Mouse (Mus musculus) kidney, adult 8-10 months (tissue): ENCODE results near the gene Gucy2e.

Experiments used
- DNase-seq, 2 experiments: peaks; one replicate each; pipeline ENCODE4 v3.0.0; 2022

The Gucy2e gene

GRCm38 (mm10) chr11:69235285-69236060 is 1.4 kb downstream of the Gucy2e start:
- DNase-seq, result peak; percentile 54 to 68

GRCm38 (mm10) chr11:69233141-69233540 is 3.7 kb downstream of the Gucy2e start:
- no peak for DNase-seq

- DNase-seq, result no peak
These were observed 6.4 kb downstream of the Gucy2e start for GRCm38 (mm10) chr11:69230420-69230819.

GRCm38 (mm10) chr11:69225715-69226114 is 11.1 kb downstream of the Gucy2e start:
- DNase-seq, result no peak

GRCm38 (mm10) chr11:69223101-69223500 is 13.7 kb downstream of the Gucy2e start:
- no peak for DNase-seq

- no peak for DNase-seq
These were observed 15.8 kb downstream of the Gucy2e start for GRCm38 (mm10) chr11:69221070-69221469.

GRCm38 (mm10) chr11:69218661-69219060 is 18.2 kb downstream of the Gucy2e start:
- no peak for DNase-seq

GRCm38 (mm10) chr11:69217411-69217810 is 19.4 kb downstream of the Gucy2e start:
- DNase-seq, result no peak

- no peak for DNase-seq
These were observed 25.4 kb downstream of the Gucy2e start for GRCm38 (mm10) chr11:69211431-69211830.

- no peak for DNase-seq
These were observed 34.2 kb downstream of the Gucy2e start for GRCm38 (mm10) chr11:69202469-69203230.

- DNase-seq, result no peak
These were observed 36.6 kb downstream of the Gucy2e start for GRCm38 (mm10) chr11:69200231-69200630.

GRCm38 (mm10) chr11:69199251-69199650 is 37.6 kb downstream of the Gucy2e start:
- DNase-seq, result no peak

GRCm38 (mm10) chr11:69197743-69198142 is 39.1 kb downstream of the Gucy2e start, which contains the start of gene Alox8:
Gene Alox8 (minus strand): TSS chr11:69197843.
- no peak for DNase-seq

GRCm38 (mm10) chr11:69197194-69197593 is 39.6 kb downstream of the Gucy2e start:
- no peak for DNase-seq

GRCm38 (mm10) chr11:69196766-69197165 is 40.1 kb downstream of the Gucy2e start:
- DNase-seq, result no peak

- DNase-seq, result peak in 1 of 2 experiments; percentile 15
These were observed 44.0 kb downstream of the Gucy2e start for GRCm38 (mm10) chr11:69192840-69193239.

- no peak for DNase-seq
These were observed 50.9 kb downstream of the Gucy2e start for GRCm38 (mm10) chr11:69185936-69186335.

- no peak for DNase-seq
These were observed 51.8 kb downstream of the Gucy2e start for GRCm38 (mm10) chr11:69185031-69185430.

- no peak for DNase-seq
These were observed 56.7 kb downstream of the Gucy2e start for GRCm38 (mm10) chr11:69180120-69180519.

- DNase-seq, result no peak
These were observed 57.3 kb downstream of the Gucy2e start for GRCm38 (mm10) chr11:69179512-69179911.

GRCm38 (mm10) chr11:69178525-69178924 is 58.3 kb downstream of the Gucy2e start:
- no peak for DNase-seq

GRCm38 (mm10) chr11:69174722-69175121 is 62.1 kb downstream of the Gucy2e start:
- no peak for DNase-seq

GRCm38 (mm10) chr11:69172606-69173005 is 64.2 kb downstream of the Gucy2e start:
- no peak for DNase-seq

- peak; percentile 44 to 53 for DNase-seq
These were observed 65.2 kb downstream of the Gucy2e start for GRCm38 (mm10) chr11:69171626-69172025.
